Mouse (Mus musculus) neutrophil, adult 59 days (primary cell): ENCODE measurements around the gene Hnrnph3. TPM values are rescaled to one million over a fixed set of nuclear protein-coding genes. Genes with fewer than 3 reads are reported as not detected.

Experiments used
- total RNA-seq, 2 experiments: library from RNA; stranded (reverse); gene quantifications; 1 replicate in 1 of 2; 2 replicates in 1 of 2; pipeline ENCODE4 v1.2.4; 2023

The Hnrnph3 gene
- total RNA-seq = 10 to 100 TPM; 34.0 to 52.3 TPM

GRCm38 (mm10) chr10:63023749-63024579 is at the start of gene Hnrnph3, which contains the start of gene Pbld2:
Hnrnph3 (minus strand) TSS chr10:63024217.
Pbld2 (plus strand) TSS chr10:63024315.

GRCm38 (mm10) chr10:63059862-63060261 is 35.8 kb upstream of the Hnrnph3 start, which contains the start of gene Pbld1:
Pbld1 (plus strand) TSS chr10:63060162.

GRCm38 (mm10) chr10:62980039-62980954 is 43.7 kb downstream of the Hnrnph3 start, which contains the start of gene Rufy2:
Rufy2 (plus strand) TSS chr10:62980223.

Other genes starting within 250 kb of the Hnrnph3 start
- gene Ccar1, start 231.9 kb downstream of the Hnrnph3 start, total RNA-seq = 10 to 100 TPM; 67.9 to 70.1 TPM
- gene Tet1, start 115.2 kb downstream of the Hnrnph3 start, total RNA-seq = 1 to 10 TPM; 2.6 to 3.8 TPM
- 10 to 100 TPM; 16.7 to 16.9 TPM for gene Slc25a16, start 103.6 kb downstream of the Hnrnph3 start, total RNA-seq
- gene Dna2, start 77.2 kb downstream of the Hnrnph3 start, total RNA-seq = 10 to 100 TPM; 44.7 to 64.7 TPM
- 1 to 10 TPM; 5.7 to 7.5 TPM for gene Rufy2, start 44.0 kb downstream of the Hnrnph3 start, total RNA-seq
- gene Pbld2, start 98 bp upstream of the Hnrnph3 start, total RNA-seq = under 1 TPM; 0.27 to 0.49 TPM
- not detected for gene Pbld1, start 35.9 kb upstream of the Hnrnph3 start, total RNA-seq
- not detected for gene Atoh7, start 75.4 kb upstream of the Hnrnph3 start, total RNA-seq
- not detected for gene Mypn, start 179.7 kb upstream of the Hnrnph3 start, total RNA-seq
- gene Herc4, start 219.6 kb upstream of the Hnrnph3 start, total RNA-seq = 100 to 1,000 TPM; 184 to 206 TPM